Mouse (Mus musculus): ENCODE measurements at regions not wholly inside any gene's neighbourhood (a gene's known extent, or its start where the extent isn't known, plus 50 kb on each side); places are given as distances from the start of the nearest gene placed in this dataset.

GRCm38 (mm10) chr15:64622591-64622990 is 194.9 kb upstream of the Gm21798 start:
- 84% methylated on average over 4 of the region's 4 CpGs for WGBS
- no peaks in the 10 kb centered on the region for H3K4me1 ChIP-seq (replicated peaks; ENCODE audit: control insufficient read depth, insufficient read depth, low read length)
- H3K4me3 ChIP-seq (replicated peaks; ENCODE audit: low read length) = no peak overlapping the region
- no peak overlapping the region for H3K4me2 ChIP-seq (ENCODE audit: low read length)
- H3K9me3 ChIP-seq (ENCODE audit: control insufficient read depth, low read length) = no peaks in the 10 kb centered on the region
- no peaks in the 10 kb centered on the region for H3K27me3 ChIP-seq (replicated peaks; ENCODE audit: control insufficient read depth, insufficient read depth, low read length)
- no peak overlapping the region for H3K9ac ChIP-seq (replicated peaks; ENCODE audit: low read depth, low read length)
- no peak overlapping the region for H3K27ac ChIP-seq (ENCODE audit: low read length)
- no peaks in the 10 kb centered on the region for H3K36me3 ChIP-seq (ENCODE audit: control insufficient read depth, insufficient read depth)
- no peak for ATAC-seq

- no peaks in the 10 kb centered on the region for H3K4me1 ChIP-seq (replicated peaks; ENCODE audit: control insufficient read depth, insufficient read depth, low read length)
- H3K36me3 ChIP-seq (ENCODE audit: control insufficient read depth, insufficient read depth) = no peaks in the 10 kb centered on the region
- H3K27me3 ChIP-seq (replicated peaks; ENCODE audit: control insufficient read depth, insufficient read depth, low read length) = no peaks in the 10 kb centered on the region
- no peak overlapping the region for H3K4me2 ChIP-seq (ENCODE audit: low read length)
- 87% methylated on average over 6 of the region's 6 CpGs for WGBS
- H3K4me3 ChIP-seq (replicated peaks; ENCODE audit: low read length) = no peak overlapping the region
- H3K9ac ChIP-seq (replicated peaks; ENCODE audit: low read depth, low read length) = no peak overlapping the region
- H3K27ac ChIP-seq (ENCODE audit: low read length) = no peak overlapping the region
- ATAC-seq = peak; percentile 51
- no peaks in the 10 kb centered on the region for H3K9me3 ChIP-seq (ENCODE audit: control insufficient read depth, low read length)
Measured at GRCm38 (mm10) chr15:64626359-64626758, 191.1 kb upstream of the Gm21798 start.

GRCm38 (mm10) chr15:64627258-64627657 is 190.2 kb upstream of the Gm21798 start:
- Histone ChIP-seq H3K9ac (replicated peaks; ENCODE audit: low read depth, low read length) (no peak overlapping the region), H3K36me3 (ENCODE audit: control insufficient read depth, insufficient read depth) (no peaks in the 10 kb centered on the region), H3K4me2 (ENCODE audit: low read length) (peak overlapping the region; percentile 35), H3K27ac (ENCODE audit: low read length) (no peak overlapping the region), H3K4me1 (replicated peaks; ENCODE audit: control insufficient read depth, insufficient read depth, low read length) (no peaks in the 10 kb centered on the region), H3K9me3 (ENCODE audit: control insufficient read depth, low read length) (no peaks in the 10 kb centered on the region), H3K4me3 (replicated peaks; ENCODE audit: low read length) (no peak overlapping the region), H3K27me3 (replicated peaks; ENCODE audit: control insufficient read depth, insufficient read depth, low read length) (no peaks in the 10 kb centered on the region)
- ATAC-seq = peak; percentile 74
- 16% methylated on average over 9 of the region's 9 CpGs for WGBS

All from forebrain, embryonic 16.5 days (tissue).